Mouse (Mus musculus): ENCODE measurements around the gene Nbas.

- TF ChIP-seq ZNF384 (IDR thresholded peaks at IDR 0.05; ENCODE audit: low read depth, low read length) (no peak), MAFK (IDR thresholded peaks at IDR 0.05; ENCODE audit: insufficient read depth, low read depth, low read length) (no peak), ZC3H11A (IDR thresholded peaks at IDR 0.05; ENCODE audit: borderline replicate concordance, low read depth, low read length) (no peak)
These were observed 228.3 kb downstream of the Nbas start for GRCm38 (mm10) chr12:13497211-13497610.
